28 mouse cellular contexts compared by ENCODE assay signal in genomic region chr5:100052728-100053127, GRCm38 (mm10).
"Had no signal": no experiment of that assay in that cellular context is flagged by ENCODE, and none has a peak within 500 bp of the region (broad histone marks: within the 10 kb centered on the region; RNA-seq: fewer than 3 reads in every experiment).

No protein-coding gene starts in this region.

- H3K4me3 ChIP-seq: gastrocnemius, adult 2 months; heart, embryonic 10.5 days; heart, embryonic 12.5 days; hindbrain, embryonic 10.5 days; hindbrain, embryonic 12.5 days; intestine, embryonic 15.5 days; layer of hippocampus, adult 2 months; left cerebral cortex, adult 2 months; limb, embryonic 10.5 days; limb, embryonic 12.5 days; liver, embryonic 13.5 days; liver, embryonic 15.5 days had no signal

- H3K4me2 ChIP-seq: heart, embryonic 12.5 days; hindbrain, embryonic 12.5 days; hindbrain, embryonic 14.5 days; intestine, embryonic 15.5 days; limb, embryonic 12.5 days; liver, embryonic 11.5 days; liver, embryonic 13.5 days; liver, embryonic 15.5 days had no signal

- H3K9me3 ChIP-seq: heart, embryonic 10.5 days; heart, embryonic 12.5 days; hindbrain, embryonic 10.5 days; hindbrain, embryonic 12.5 days; intestine, embryonic 15.5 days; limb, embryonic 10.5 days; liver, embryonic 13.5 days; liver, embryonic 15.5 days had no signal

- H3K27ac ChIP-seq: gastrocnemius, adult 2 months; heart, embryonic 10.5 days; hindbrain, embryonic 10.5 days; hindbrain, embryonic 12.5 days; hindbrain, embryonic 14.5 days; intestine, embryonic 15.5 days; layer of hippocampus, adult 2 months; left cerebral cortex, adult 2 months; limb, embryonic 10.5 days; limb, embryonic 12.5 days; liver, embryonic 13.5 days; liver, embryonic 15.5 days had no signal

- H3K9ac ChIP-seq: heart, embryonic 12.5 days; hindbrain, embryonic 12.5 days; hindbrain, embryonic 14.5 days; intestine, embryonic 15.5 days; limb, embryonic 12.5 days; liver, embryonic 13.5 days; liver, embryonic 15.5 days had no signal

- H3K27me3 ChIP-seq: heart, embryonic 12.5 days; hindbrain, embryonic 12.5 days; intestine, embryonic 15.5 days; limb, embryonic 12.5 days; liver, embryonic 13.5 days; liver, embryonic 15.5 days had no signal

- ATAC-seq: hindbrain, embryonic 16.5 days; inflammation-experienced regulatory T-cells, adult 6 months; intestine, embryonic 15.5 days; intestine, postnatal 0 days had no signal

- DNase-seq: gastrocnemius, adult 2 months; gastrocnemius, postnatal 10 days; gastrocnemius, postnatal 25 days; heart, adult 18-20 months; heart, postnatal 10 days; heart, postnatal 4 days; kidney, adult 18-20 months; kidney, adult 9 months; kidney, postnatal 10 days; kidney, postnatal 25 days; kidney, postnatal 4 days; liver; liver, embryonic 13.5 days had no signal
